Mouse (Mus musculus) adrenal gland, adult 8-10 months (tissue): ENCODE results near the gene Golt1b. TPM values are rescaled to one million over a fixed set of nuclear protein-coding genes. Genes with fewer than 3 reads are reported as not detected.

Experiments used
- DNase-seq: peaks from one replicate; pipeline ENCODE4 v3.0.0; 2022
- total RNA-seq, 4 experiments: library from RNA; stranded (reverse); gene quantifications; 2 replicates each; pipeline ENCODE4 v1.2.4; 2022

Golt1b gene
- total RNA-seq, 4 experiments from 2014 or later = 27.6 to 34.6 (median 32.3) TPM

GRCm38 (mm10) chr6:142386285-142387010, 573 bp upstream of the Golt1b start:
- no peak for DNase-seq

- DNase-seq = no peak
These were observed 792 bp downstream of the Golt1b start for GRCm38 (mm10) chr6:142387755-142388271.

- DNase-seq = no peak
These were observed 2.1 kb downstream of the Golt1b start for GRCm38 (mm10) chr6:142389101-142389500.

GRCm38 (mm10) chr6:142392312-142392711, 5.3 kb downstream of the Golt1b start:
- no peak for DNase-seq

GRCm38 (mm10) chr6:142394669-142395068, 7.6 kb downstream of the Golt1b start:
- DNase-seq = no peak

GRCm38 (mm10) chr6:142395756-142396155, 8.7 kb downstream of the Golt1b start:
- DNase-seq = no peak

- no peak for DNase-seq
These were observed 24.1 kb downstream of the Golt1b start for GRCm38 (mm10) chr6:142411140-142411539.

- no peak for DNase-seq
These were observed 26.0 kb downstream of the Golt1b start, which contains the start of gene Spx for GRCm38 (mm10) chr6:142412906-142413491. Spx (plus strand) TSS chr6:142413441.

GRCm38 (mm10) chr6:142413845-142414244, 26.8 kb downstream of the Golt1b start:
- DNase-seq = no peak

GRCm38 (mm10) chr6:142414597-142414996, 27.6 kb downstream of the Golt1b start:
- no peak for DNase-seq

GRCm38 (mm10) chr6:142424976-142425375, 38.0 kb downstream of the Golt1b start:
- no peak for DNase-seq

- no peak for DNase-seq
These were observed 42.1 kb downstream of the Golt1b start for GRCm38 (mm10) chr6:142429072-142429471.

- no peak for DNase-seq
These were observed 64.4 kb downstream of the Golt1b start for GRCm38 (mm10) chr6:142451381-142451780.

- DNase-seq = no peak
These were observed 66.3 kb downstream of the Golt1b start for GRCm38 (mm10) chr6:142453311-142453710.

Other genes with a start within 250 kb of the Golt1b start
- under 1 TPM in 1 of 4 experiments, not detected in 3; 0.75 TPM for gene Slco1a6, start 178.7 kb upstream of the Golt1b start, total RNA-seq
- gene Iapp, start 88.8 kb upstream of the Golt1b start, total RNA-seq = not detected
- gene Slco1a5, start 64.2 kb upstream of the Golt1b start, total RNA-seq = not detected
- 10 to 100 TPM; 13.0 to 18.0 (median 14.1) TPM for gene Pyroxd1, start 41.6 kb upstream of the Golt1b start, total RNA-seq
- 10 to 100 TPM; 13.4 to 26.5 (median 19.8) TPM for gene Recql, start 134 bp upstream of the Golt1b start, total RNA-seq
- gene Spx, start 26.2 kb downstream of the Golt1b start, total RNA-seq = 1 to 10 TPM in 1 of 4 experiments, under 1 TPM in 3; 0.38 to 1.7 (median 0.81) TPM
- gene Gys2, start 85.9 kb downstream of the Golt1b start, total RNA-seq = 10 to 100 TPM in 1 of 4 experiments, 1 to 10 TPM in 3; 1.4 to 10.7 (median 5.0) TPM
- 100 to 1,000 TPM; 147 to 183 (median 159) TPM for gene Ldhb, start 120.7 kb downstream of the Golt1b start, total RNA-seq
- 10 to 100 TPM in 2 of 4 experiments, 1 to 10 TPM in 2; 8.3 to 11.8 (median 10.1) TPM for gene Kcnj8, start 184.4 kb downstream of the Golt1b start, total RNA-seq